Mouse (Mus musculus) common myeloid progenitor, adult 5-6 weeks (primary cell): ENCODE measurements around the gene Ghrhr. TPM values are rescaled to one million over a fixed set of nuclear protein-coding genes. Genes with fewer than 3 reads are reported as not detected.
A peak's percentile ranks its signal among the peaks of the same experiment; 100 is the strongest.

Source experiments
- ATAC-seq: replicated peaks from 2 replicates; pipeline ENCODE4 v1.8.0; 2016; ENCODE audit warnings: low read depth, mild to moderate bottlenecking, moderate TSS enrichment, inconsistent platforms; ENCODE audit not compliant: poor library complexity, severe bottlenecking
- total RNA-seq: library from RNA; stranded (forward); fragments of 200-1000, 187-1606 nt; gene quantifications from 2 replicates; pipeline ENCODE4 v1.2.3, GENCODE M21; 2017

Gene Ghrhr
- total RNA-seq, 1 experiment from 2014 or later, result not detected

GRCm38 (mm10) chr6:55389321-55389720 lies 13.2 kb downstream of the Ghrhr start:
- no peak for ATAC-seq

- no peak for ATAC-seq
Measured at GRCm38 (mm10) chr6:55391814-55392213, 15.7 kb downstream of the Ghrhr start.

GRCm38 (mm10) chr6:55392453-55392852 lies 16.4 kb downstream of the Ghrhr start:
- ATAC-seq, result peak; percentile 81

GRCm38 (mm10) chr6:55394854-55395253 lies 18.8 kb downstream of the Ghrhr start:
- no peak for ATAC-seq

- ATAC-seq, result no peak
Measured at GRCm38 (mm10) chr6:55396176-55396575, 20.1 kb downstream of the Ghrhr start.

GRCm38 (mm10) chr6:55396622-55397041 lies 20.5 kb downstream of the Ghrhr start:
- no peak for ATAC-seq

GRCm38 (mm10) chr6:55398869-55399628 lies 23.0 kb downstream of the Ghrhr start:
- no peak for ATAC-seq

- no peak for ATAC-seq
Measured at GRCm38 (mm10) chr6:55399910-55400309, 23.8 kb downstream of the Ghrhr start.

- ATAC-seq, result no peak
Measured at GRCm38 (mm10) chr6:55402041-55402776, 26.1 kb downstream of the Ghrhr start.

GRCm38 (mm10) chr6:55403411-55404309 lies 27.6 kb downstream of the Ghrhr start:
- ATAC-seq, result no peak

GRCm38 (mm10) chr6:55404421-55404990 lies 28.4 kb downstream of the Ghrhr start:
- no peak for ATAC-seq

- ATAC-seq, result no peak
Measured at GRCm38 (mm10) chr6:55407345-55407744, 31.2 kb downstream of the Ghrhr start.

GRCm38 (mm10) chr6:55410119-55410775 lies 34.2 kb downstream of the Ghrhr start:
- ATAC-seq, result no peak

GRCm38 (mm10) chr6:55410977-55411376 lies 34.9 kb downstream of the Ghrhr start:
- ATAC-seq, result no peak

GRCm38 (mm10) chr6:55416202-55416601 lies 40.1 kb downstream of the Ghrhr start:
- ATAC-seq, result no peak

- no peak for ATAC-seq
Measured at GRCm38 (mm10) chr6:55418746-55419410, 42.8 kb downstream of the Ghrhr start.

- ATAC-seq, result no peak
Measured at GRCm38 (mm10) chr6:55420411-55420810, 44.3 kb downstream of the Ghrhr start.

- no peak for ATAC-seq
Measured at GRCm38 (mm10) chr6:55420869-55421361, 44.8 kb downstream of the Ghrhr start.

- no peak for ATAC-seq
Measured at GRCm38 (mm10) chr6:55432121-55432520, 56.0 kb downstream of the Ghrhr start.
